9 mouse cellular contexts compared by ENCODE assay signal in the genomic region with DNA sequence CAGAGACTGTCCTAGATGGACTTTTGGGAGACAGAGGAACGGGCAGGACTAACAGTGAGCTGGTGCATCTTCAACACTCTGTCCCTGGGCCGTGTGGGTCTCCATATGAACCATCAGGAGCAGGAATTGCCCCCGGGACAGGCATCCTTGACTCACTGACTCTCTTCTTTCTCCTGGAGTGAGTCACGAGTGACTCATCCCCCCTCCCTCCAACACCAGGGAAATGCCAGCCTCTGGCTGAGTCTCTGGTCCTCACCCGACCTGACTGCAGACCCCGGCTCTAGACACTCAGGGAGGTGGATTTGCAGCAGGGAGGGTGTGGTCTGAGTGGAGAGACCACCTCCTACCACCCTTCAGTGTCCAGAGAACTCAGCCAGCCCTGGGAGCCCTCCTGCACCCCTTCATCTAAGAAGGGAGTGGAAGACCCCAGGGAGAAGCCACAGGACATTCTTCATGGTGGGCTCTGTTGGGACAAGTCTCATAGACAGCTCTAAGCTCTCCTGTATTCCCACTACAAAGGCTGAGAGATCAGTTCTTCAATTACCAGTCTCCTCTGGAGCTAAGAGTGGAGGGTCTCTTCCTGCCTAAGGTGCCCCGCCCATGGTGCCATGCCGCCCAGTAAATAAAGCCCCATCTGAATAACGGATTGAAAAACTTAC. TPM values are rescaled to one million over a fixed set of nuclear protein-coding genes. Genes with fewer than 3 reads are reported as not detected.
DNase-seq lines count a peak whose midpoint lies in the region; ATAC-seq lines count a peak whose summit lies in the region.
"Had no signal": no experiment of that assay in that cellular context is flagged by ENCODE, and none has a peak within 500 bp of the region (broad histone marks: within the 10 kb centered on the region; RNA-seq: fewer than 3 reads in every experiment).

No protein-coding gene starts in this region.

- peak overlapping the region; percentile 58 for H3K9ac ChIP-seq in lung, embryonic 15.5 days

- intact Hi-C loops in heart, postnatal 10 days (cut with DNase I): loop anchor here (1.0 to 5.0 kb wide), 3 partner anchors 23 to 1618 kb away; a partner anchor contains a TSS

- no peak for ATAC-seq in lung, embryonic 15.5 days (ENCODE audit: borderline replicate concordance, extremely low read depth, low FRiP score, low TSS enrichment)
- no peak for ATAC-seq in granulocyte monocyte progenitor cell, adult 5-6 weeks (replicated peaks; ENCODE audit: poor library complexity, severe bottlenecking)

- H3K9me3 ChIP-seq in lung, embryonic 15.5 days: no peaks in the 10 kb centered on the region

- H3K4me2 ChIP-seq in lung, embryonic 15.5 days: peak overlapping the region; percentile 65

- H3K4me3 ChIP-seq in lung, embryonic 15.5 days: peak overlapping the region; percentile 48

- peak; percentile 12 for DNase-seq in cerebellum, adult 9-11 months
- no peak for DNase-seq in cerebellum, postnatal 14 days
- DNase-seq in spleen, postnatal 10 days (ENCODE audit: low spot score in 2 of 2): peak; percentile 29 to 41
- no peak for DNase-seq in spleen, adult 12 weeks (ENCODE audit: low spot score)
- DNase-seq in heart, postnatal 10 days: peak; percentile 44 to 50
- no peak for DNase-seq in right cerebral cortex, postnatal 36 days (ENCODE audit: low spot score in 2 of 2)

- H3K36me3 ChIP-seq in lung, embryonic 15.5 days: 0 out of 2 replicates have a peak, but pooled peaks cover 3% of the 10 kb centered on the region

- WGBS in lung, embryonic 15.5 days: 19% methylated on average over 9 of the region's 9 CpGs

- H3K4me1 ChIP-seq in lung, embryonic 15.5 days: peaks cover 66% of the 10 kb centered on the region

- peak overlapping the region; percentile 96 for H3K27ac ChIP-seq in lung, embryonic 15.5 days

- no peaks in the 10 kb centered on the region for H3K27me3 ChIP-seq in lung, embryonic 15.5 days

RNA-seq across cellular contexts. Expression of a gene that starts 0.5 kb away (rescaled TPM):
- 10 to 100 TPM; 37.0 to 44.5 TPM for total RNA-seq in heart, postnatal 10 days (2021)
- polyA plus RNA-seq in lung, embryonic 15.5 days (2015; fragmentation: Nextera tagmentation; extraction: Ambion mirVana): 170 and 177 TPM in 2 replicates
- total RNA-seq in granulocyte monocyte progenitor cell, adult 5-6 weeks (2014; fragmentation: Nextera tagmentation): 244 and 297 TPM in 2 replicates
- total RNA-seq in granulocyte monocyte progenitor cell, adult 5-6 weeks (2017): 174 and 251 TPM in 2 replicates

RNA-seq across cellular contexts. Expression of a gene that starts 3.2 kb away (rescaled TPM):
- total RNA-seq in heart, postnatal 10 days (2021): 1 to 10 TPM in 1 of 2 experiments, under 1 TPM in 1; 0.96 to 2.0 TPM
- 6.1 and 6.4 TPM in 2 replicates for polyA plus RNA-seq in lung, embryonic 15.5 days (2015; fragmentation: Nextera tagmentation; extraction: Ambion mirVana)
- 3.1 TPM in 1 of 2 replicates, not detected in the other for total RNA-seq in granulocyte monocyte progenitor cell, adult 5-6 weeks (2014; fragmentation: Nextera tagmentation)
- 1.8 and 3.0 TPM in 2 replicates for total RNA-seq in granulocyte monocyte progenitor cell, adult 5-6 weeks (2017)

RNA-seq across cellular contexts. Expression of a gene that starts 24.0 kb away (rescaled TPM):
- total RNA-seq in heart, postnatal 10 days (2021): 10 to 100 TPM; 56.8 to 58.7 TPM
- 5.5 and 5.6 TPM in 2 replicates for polyA plus RNA-seq in lung, embryonic 15.5 days (2015; fragmentation: Nextera tagmentation; extraction: Ambion mirVana)
- 14.5 and 21.2 TPM in 2 replicates for total RNA-seq in granulocyte monocyte progenitor cell, adult 5-6 weeks (2014; fragmentation: Nextera tagmentation)
- total RNA-seq in granulocyte monocyte progenitor cell, adult 5-6 weeks (2017): 9.5 and 12.5 TPM in 2 replicates

RNA-seq across cellular contexts. Expression of a gene that starts 24.2 kb away (rescaled TPM):
- under 1 TPM in 1 of 2 experiments, not detected in 1; 0.37 TPM for total RNA-seq in heart, postnatal 10 days (2021)
- 1.1 and 1.2 TPM in 2 replicates for polyA plus RNA-seq in lung, embryonic 15.5 days (2015; fragmentation: Nextera tagmentation; extraction: Ambion mirVana)
- 3.7 and 4.0 TPM in 2 replicates for total RNA-seq in granulocyte monocyte progenitor cell, adult 5-6 weeks (2014; fragmentation: Nextera tagmentation)
- total RNA-seq in granulocyte monocyte progenitor cell, adult 5-6 weeks (2017): 0.41 TPM in 1 of 2 replicates, not detected in the other
- total RNA-seq: hematopoietic stem cell, adult 5-6 weeks had no signal

RNA-seq across cellular contexts. Expression of a gene that starts 42.5 kb away (rescaled TPM):
- total RNA-seq in heart, postnatal 10 days (2021): under 1 TPM; 0.55 to 0.77 TPM
- polyA plus RNA-seq in lung, embryonic 15.5 days (2015; fragmentation: Nextera tagmentation; extraction: Ambion mirVana): 0.50 and 0.57 TPM in 2 replicates
- 0.15 TPM in 1 of 2 replicates, not detected in the other for total RNA-seq in granulocyte monocyte progenitor cell, adult 5-6 weeks (2014; fragmentation: Nextera tagmentation)
- total RNA-seq in granulocyte monocyte progenitor cell, adult 5-6 weeks (2017): 0.09 TPM in 1 of 2 replicates, not detected in the other

Comparison
In these comparisons a context has a peak if more than half of its experiments do, and no peak if none do; other contexts are left out.
1. DNase-seq: peak in cerebellum, adult 9-11 months (single experiment), spleen, postnatal 10 days (2 of 2) and heart, postnatal 10 days (2 of 2); none in cerebellum, postnatal 14 days (0 of 2), spleen, adult 12 weeks (single experiment) and right cerebral cortex, postnatal 36 days (0 of 2).